ENCODE assay signal across 8 mouse cellular contexts in genomic region chr17:34670235-34670634, GRCm38 (mm10). TPM values are rescaled to one million over a fixed set of nuclear protein-coding genes. Genes with fewer than 3 reads are reported as not detected.
DNase-seq lines count a peak whose midpoint lies in the region; ATAC-seq and TF ChIP-seq lines count a peak whose summit lies in the region.

Gene Tnxb (plus strand): TSS chr17:34670535.

- H3K36me3 ChIP-seq in kidney, postnatal 0 days (ENCODE audit: insufficient read depth, low read length), result no peaks in the 10 kb centered on the region
- H3K36me3 ChIP-seq in forebrain, embryonic 10.5 days (replicated peaks), result no peaks in the 10 kb centered on the region
- no peaks in the 10 kb centered on the region for H3K36me3 ChIP-seq in midbrain, embryonic 14.5 days (ENCODE audit: control insufficient read depth, insufficient read depth, low read length)

- peak within 1 kb of the TSS; percentile 29 for H3K4me3 ChIP-seq in kidney, postnatal 0 days (replicated peaks; ENCODE audit: low read depth, low read length)
- peak within 1 kb of the TSS; percentile 51 for H3K4me3 ChIP-seq in forebrain, embryonic 10.5 days
- H3K4me3 ChIP-seq in midbrain, embryonic 14.5 days (replicated peaks; ENCODE audit: low read depth, low read length), result peak within 1 kb of the TSS; percentile 33

- no peak for DNase-seq in kidney, postnatal 0 days (ENCODE audit: low spot score)
- no peak for DNase-seq in kidney, postnatal 36 days
- DNase-seq in forebrain, embryonic 10.5 days (ENCODE audit: extremely low spot score, low spot score), result no peak
- no peak for DNase-seq in heart, postnatal 25 days (ENCODE audit: low spot score)
- no peak for DNase-seq in midbrain, embryonic 14.5 days
- no peak for DNase-seq in cerebellum, adult 9-11 months
- DNase-seq in urinary bladder, postnatal 25 days (ENCODE audit: low spot score), result no peak
- DNase-seq in kidney, postnatal 4 days, result no peak

- 66% methylated on average over 7 of the region's 7 CpGs for WGBS in kidney, postnatal 0 days
- 65% methylated on average over 7 of the region's 7 CpGs for WGBS in forebrain, embryonic 10.5 days
- 63% methylated on average over 7 of the region's 7 CpGs for WGBS in midbrain, embryonic 14.5 days

- no peak for ATAC-seq in kidney, postnatal 0 days (replicated peaks; ENCODE audit: low FRiP score, low read depth)
- ATAC-seq in midbrain, embryonic 14.5 days (ENCODE audit: low FRiP score, low TSS enrichment), result no peak

- no peak within 1 kb of the TSS for H3K9ac ChIP-seq in kidney, postnatal 0 days (ENCODE audit: low read depth, low read length)
- peak within 1 kb of the TSS; percentile 40 for H3K9ac ChIP-seq in midbrain, embryonic 14.5 days (replicated peaks; ENCODE audit: low read length)

- H3K27me3 ChIP-seq in kidney, postnatal 0 days (ENCODE audit: insufficient read depth, low read length), result peaks cover 32% of the 10 kb centered on the region
- H3K27me3 ChIP-seq in forebrain, embryonic 10.5 days (ENCODE audit: poor library complexity, severe bottlenecking), result peaks cover 62% of the 10 kb centered on the region
- H3K27me3 ChIP-seq in midbrain, embryonic 14.5 days (ENCODE audit: control insufficient read depth, insufficient read depth, low read length), result peaks cover 43% of the 10 kb centered on the region

- H3K4me1 ChIP-seq in kidney, postnatal 0 days (replicated peaks; ENCODE audit: insufficient read depth, low read length), result peaks cover 13% of the 10 kb centered on the region; the same call in 1 of the 2 replicates
- H3K4me1 ChIP-seq in forebrain, embryonic 10.5 days, result peaks cover 22% of the 10 kb centered on the region
- H3K4me1 ChIP-seq in midbrain, embryonic 14.5 days (ENCODE audit: control insufficient read depth, insufficient read depth, low read length), result peaks cover 11% of the 10 kb centered on the region; the same call in 1 of the 2 replicates

- peak within 1 kb of the TSS; percentile 50 for H3K4me2 ChIP-seq in kidney, postnatal 0 days (ENCODE audit: low read length)
- peak within 1 kb of the TSS; percentile 62 for H3K4me2 ChIP-seq in midbrain, embryonic 14.5 days (ENCODE audit: low read length)

- H3K27ac ChIP-seq in kidney, postnatal 0 days, result no peak within 1 kb of the TSS
- H3K27ac ChIP-seq in forebrain, embryonic 10.5 days, result no peak within 1 kb of the TSS
- no peak within 1 kb of the TSS for H3K27ac ChIP-seq in midbrain, embryonic 14.5 days (replicated peaks; ENCODE audit: low read depth, low read length)

- H3K9me3 ChIP-seq in kidney, postnatal 0 days (replicated peaks; ENCODE audit: low read length), result no peaks in the 10 kb centered on the region
- H3K9me3 ChIP-seq in forebrain, embryonic 10.5 days, result no peaks in the 10 kb centered on the region
- H3K9me3 ChIP-seq in midbrain, embryonic 14.5 days (ENCODE audit: control insufficient read depth, low read length), result no peaks in the 10 kb centered on the region

- intact Hi-C loops in heart, postnatal 25 days (cut with DNase I), result no loop called here

- no peak for TF ChIP-seq CTCF in kidney, postnatal 0 days (IDR thresholded peaks at IDR 0.05; ENCODE audit: low read depth)

RNA-seq across cellular contexts. Expression of gene Tnxb, which starts in this region (rescaled TPM):
- 0.19 and 0.26 TPM in 2 replicates for polyA plus RNA-seq in kidney, postnatal 0 days (2015; fragmentation: Nextera tagmentation; extraction: Ambion mirVana)
- polyA plus RNA-seq in forebrain, embryonic 10.5 days (2016; fragmentation: Nextera tagmentation; extraction: Ambion mirVana), result not detected in 2 replicates
- total RNA-seq in heart, postnatal 25 days (2021), result 10 to 100 TPM; 32.1 to 42.1 TPM
- polyA plus RNA-seq in midbrain, embryonic 14.5 days (2014; fragmentation: Nextera tagmentation; extraction: Ambion mirVana), result 0.13 and 0.24 TPM in 2 replicates
